Mouse (Mus musculus): ENCODE data around the gene Zfp28. TPM values are rescaled to one million over a fixed set of nuclear protein-coding genes. Genes with fewer than 3 reads are reported as not detected.

Gene Zfp28
- polyA plus RNA-seq, 1 experiment from 2014 or later = 15.3 TPM

DNA sequence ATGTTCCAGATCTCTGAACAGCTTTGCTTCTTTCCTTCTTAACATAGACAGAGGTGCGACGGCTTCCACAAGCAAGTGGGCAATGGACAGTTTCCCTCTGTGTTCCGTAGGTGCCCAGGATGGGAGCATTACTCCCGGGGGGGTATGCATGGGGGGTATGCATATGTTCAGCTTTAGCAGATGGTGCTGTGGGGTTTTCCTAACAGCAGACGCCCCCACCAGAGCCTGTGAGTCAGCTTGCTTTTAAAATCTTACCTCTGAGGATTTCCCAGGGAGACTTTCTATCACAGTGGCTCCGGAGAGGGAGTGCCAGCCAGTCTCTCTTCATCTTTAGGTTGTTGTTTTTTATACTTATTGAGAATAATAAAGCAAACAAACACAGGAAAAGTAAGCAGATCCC is 36.8 kb downstream of the Zfp28 start:
- no peak for ATAC-seq (ENCODE audit: low FRiP score)
- no peaks in the 10 kb centered on the region for H3K27me3 ChIP-seq (ENCODE audit: control insufficient read depth, insufficient read depth, low read length)
- H3K4me2 ChIP-seq (replicated peaks; ENCODE audit: low read depth, low read length) = no peak overlapping the region
- H3K36me3 ChIP-seq (ENCODE audit: control insufficient read depth, insufficient read depth, low read length) = no peaks in the 10 kb centered on the region
- no peak overlapping the region for H3K9ac ChIP-seq (ENCODE audit: low read depth, low read length)
- H3K9me3 ChIP-seq (ENCODE audit: control insufficient read depth, low read length) = no peaks in the 10 kb centered on the region
- H3K4me3 ChIP-seq (ENCODE audit: low read depth, low read length) = no peak overlapping the region
- DNase-seq (ENCODE audit: low spot score) = no peak
- H3K27ac ChIP-seq (ENCODE audit: low read depth, low read length) = no peak overlapping the region
- 79% methylated on average over 6 of the region's 6 CpGs for WGBS
- no peaks in the 10 kb centered on the region for H3K4me1 ChIP-seq (replicated peaks; ENCODE audit: control insufficient read depth, insufficient read depth, low read length)

DNA sequence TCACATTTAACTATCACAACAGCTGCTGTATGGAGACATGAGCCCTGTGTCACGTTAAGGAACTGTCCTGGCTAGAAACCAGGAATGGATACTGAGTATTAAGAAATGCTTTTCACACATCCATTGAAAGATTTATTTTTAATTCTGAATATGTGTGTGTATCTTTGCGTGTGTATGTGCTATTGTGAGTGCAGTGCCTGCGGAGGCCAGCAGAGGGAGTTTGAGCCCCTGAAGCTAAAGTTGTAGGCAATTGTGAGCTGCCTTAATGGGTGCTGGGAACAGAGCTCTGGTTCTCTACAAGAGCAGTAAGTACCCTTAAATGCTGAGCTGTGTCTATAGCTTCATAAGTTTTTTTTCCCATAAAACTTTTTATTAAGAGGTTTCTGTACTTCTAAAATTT is 46.3 kb downstream of the Zfp28 start:
- H3K4me1 ChIP-seq (replicated peaks; ENCODE audit: control insufficient read depth, insufficient read depth, low read length) = no peaks in the 10 kb centered on the region
- DNase-seq (ENCODE audit: low spot score) = no peak
- no peaks in the 10 kb centered on the region for H3K36me3 ChIP-seq (ENCODE audit: control insufficient read depth, insufficient read depth, low read length)
- H3K27ac ChIP-seq (ENCODE audit: low read depth, low read length) = no peak overlapping the region
- WGBS = 90% methylated on average over 3 of the region's 3 CpGs
- no peak for ATAC-seq (ENCODE audit: low FRiP score)
- H3K9me3 ChIP-seq (ENCODE audit: control insufficient read depth, low read length) = no peaks in the 10 kb centered on the region
- no peaks in the 10 kb centered on the region for H3K27me3 ChIP-seq (ENCODE audit: control insufficient read depth, insufficient read depth, low read length)
- no peak overlapping the region for H3K4me2 ChIP-seq (replicated peaks; ENCODE audit: low read depth, low read length)
- H3K4me3 ChIP-seq (ENCODE audit: low read depth, low read length) = no peak overlapping the region
- H3K9ac ChIP-seq (ENCODE audit: low read depth, low read length) = no peak overlapping the region

DNA sequence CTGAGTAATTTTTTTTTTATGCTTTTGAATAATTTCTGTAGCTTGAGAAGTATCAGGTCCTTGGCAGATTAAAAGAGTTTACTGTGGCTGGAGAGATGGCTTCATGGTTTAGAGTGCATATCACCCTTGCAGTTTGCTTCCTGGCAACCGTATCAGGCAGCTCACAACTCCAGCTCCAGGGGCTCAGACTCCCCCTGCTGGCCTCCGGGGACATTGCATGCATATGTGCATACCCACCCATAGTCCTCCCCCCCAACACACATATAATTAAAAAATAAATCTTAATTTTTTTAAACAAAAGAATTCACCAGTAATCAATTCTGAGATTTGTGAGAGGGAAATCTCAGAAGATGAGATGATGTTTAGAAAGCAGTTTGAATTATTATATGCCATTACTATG is 47.2 kb downstream of the Zfp28 start:
- Histone ChIP-seq H3K4me2 (replicated peaks; ENCODE audit: low read depth, low read length) (no peak overlapping the region), H3K27me3 (ENCODE audit: control insufficient read depth, insufficient read depth, low read length) (no peaks in the 10 kb centered on the region), H3K36me3 (ENCODE audit: control insufficient read depth, insufficient read depth, low read length) (no peaks in the 10 kb centered on the region), H3K4me1 (replicated peaks; ENCODE audit: control insufficient read depth, insufficient read depth, low read length) (no peaks in the 10 kb centered on the region; the same call in 1 of the 2 replicates), H3K9ac (ENCODE audit: low read depth, low read length) (no peak overlapping the region), H3K4me3 (ENCODE audit: low read depth, low read length) (no peak overlapping the region), H3K27ac (ENCODE audit: low read depth, low read length) (no peak overlapping the region), H3K9me3 (ENCODE audit: control insufficient read depth, low read length) (no peaks in the 10 kb centered on the region)
- no peak for ATAC-seq (ENCODE audit: low FRiP score)
- peak; percentile 58 for DNase-seq (ENCODE audit: low spot score)
- 48% methylated on average over 2 of the region's 2 CpGs for WGBS

DNA sequence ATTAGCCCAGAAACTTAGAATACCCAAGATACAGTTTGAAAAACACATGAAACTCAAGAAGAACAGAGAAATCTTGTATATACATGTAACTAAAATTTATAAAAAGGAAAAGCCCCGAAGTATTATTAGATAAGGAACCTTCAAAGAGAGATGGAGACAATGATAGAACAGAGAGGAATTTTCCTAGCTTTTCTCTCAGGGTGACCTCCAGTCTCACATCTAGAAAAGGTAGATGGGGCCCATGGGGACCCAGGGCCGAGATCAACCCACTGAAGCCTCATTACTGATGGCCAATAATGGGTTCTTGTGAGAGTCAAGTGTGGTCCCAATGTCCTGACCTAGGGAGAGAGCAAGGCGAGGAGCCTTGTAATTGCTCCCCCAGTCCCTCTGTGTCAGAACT is 55.3 kb downstream of the Zfp28 start, which contains the start of gene Olfr1344:
Gene Olfr1344, plus strand, starts transcription at position 301 of the 400 bp plus-strand sequence.
- H3K4me1 ChIP-seq (replicated peaks; ENCODE audit: control insufficient read depth, insufficient read depth, low read length) = no peaks in the 10 kb centered on the region; the same call in 1 of the 2 replicates
- H3K9me3 ChIP-seq (ENCODE audit: control insufficient read depth, low read length) = no peaks in the 10 kb centered on the region
- H3K9ac ChIP-seq (ENCODE audit: low read depth, low read length) = no peak within 1 kb of the TSS
- WGBS = 82% methylated on average over 3 of the region's 3 CpGs
- H3K36me3 ChIP-seq (ENCODE audit: control insufficient read depth, insufficient read depth, low read length) = no peaks in the 10 kb centered on the region
- ATAC-seq (ENCODE audit: low FRiP score) = no peak
- H3K27ac ChIP-seq (ENCODE audit: low read depth, low read length) = no peak within 1 kb of the TSS
- H3K4me3 ChIP-seq (ENCODE audit: low read depth, low read length) = no peak within 1 kb of the TSS
- no peak within 1 kb of the TSS for H3K4me2 ChIP-seq (replicated peaks; ENCODE audit: low read depth, low read length)
- no peak for DNase-seq (ENCODE audit: low spot score)
- no peaks in the 10 kb centered on the region for H3K27me3 ChIP-seq (ENCODE audit: control insufficient read depth, insufficient read depth, low read length)

DNA sequence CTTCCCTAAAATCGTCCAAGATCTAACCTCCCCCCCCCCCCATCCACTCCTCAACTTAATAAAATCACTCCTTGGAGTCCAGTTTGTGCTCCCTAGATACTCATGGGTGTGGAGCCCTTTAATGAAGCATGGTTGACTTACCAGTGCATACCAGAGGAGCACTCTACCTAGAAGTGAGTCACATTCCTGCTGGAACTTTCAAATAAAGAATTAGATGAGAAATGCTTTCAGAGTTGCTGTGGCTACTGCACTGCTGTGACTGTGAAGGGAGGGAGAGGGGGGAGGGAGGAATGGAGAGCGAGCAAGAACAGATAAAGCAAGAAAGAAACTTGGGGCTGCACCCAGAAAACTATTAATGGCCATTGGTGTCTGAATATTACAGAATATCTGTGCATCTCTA is 58.1 kb downstream of the Zfp28 start:
- Histone ChIP-seq H3K4me1 (replicated peaks; ENCODE audit: control insufficient read depth, insufficient read depth, low read length) (no peaks in the 10 kb centered on the region), H3K9me3 (ENCODE audit: control insufficient read depth, low read length) (no peaks in the 10 kb centered on the region), H3K36me3 (ENCODE audit: control insufficient read depth, insufficient read depth, low read length) (no peaks in the 10 kb centered on the region), H3K4me2 (replicated peaks; ENCODE audit: low read depth, low read length) (no peak overlapping the region), H3K4me3 (ENCODE audit: low read depth, low read length) (no peak overlapping the region), H3K27ac (ENCODE audit: low read depth, low read length) (no peak overlapping the region), H3K27me3 (ENCODE audit: control insufficient read depth, insufficient read depth, low read length) (no peaks in the 10 kb centered on the region), H3K9ac (ENCODE audit: low read depth, low read length) (no peak overlapping the region)
- DNase-seq (ENCODE audit: low spot score) (no peak), ATAC-seq (ENCODE audit: low FRiP score) (no peak)
- 59% methylated on average over 2 of the region's 2 CpGs for WGBS

Other genes with a start within 250 kb of the Zfp28 start
- 11.3 and 13.0 TPM in 2 replicates for gene Zfp787, start 227.3 kb upstream of the Zfp28 start, polyA plus RNA-seq (2014; fragmentation: Nextera tagmentation; extraction: Ambion mirVana)
- gene Zfp444, start 211.1 kb upstream of the Zfp28 start, polyA plus RNA-seq (2014; fragmentation: Nextera tagmentation; extraction: Ambion mirVana) = 67.9 and 73.1 TPM in 2 replicates
- gene Galp, start 186.2 kb upstream of the Zfp28 start, polyA plus RNA-seq (2014; fragmentation: Nextera tagmentation; extraction: Ambion mirVana) = not detected in 2 replicates
- not detected in 2 replicates for gene Zscan5b, start 161.0 kb upstream of the Zfp28 start, polyA plus RNA-seq (2014; fragmentation: Nextera tagmentation; extraction: Ambion mirVana)
- gene Epp13, start 130.6 kb upstream of the Zfp28 start, polyA plus RNA-seq (2014; fragmentation: Nextera tagmentation; extraction: Ambion mirVana) = not detected in 2 replicates
- gene Zfp667, start 96.7 kb upstream of the Zfp28 start, polyA plus RNA-seq (2014; fragmentation: Nextera tagmentation; extraction: Ambion mirVana) = 15.1 and 16.5 TPM in 2 replicates
- 8.5 and 10.3 TPM in 2 replicates for gene Zfp583, start 52.0 kb upstream of the Zfp28 start, polyA plus RNA-seq (2014; fragmentation: Nextera tagmentation; extraction: Ambion mirVana)
- gene Gm3854, start 39.5 kb upstream of the Zfp28 start, polyA plus RNA-seq (2014; fragmentation: Nextera tagmentation; extraction: Ambion mirVana) = 2.5 and 3.7 TPM in 2 replicates
- gene Zfp78, start 20.0 kb upstream of the Zfp28 start, polyA plus RNA-seq (2014; fragmentation: Nextera tagmentation; extraction: Ambion mirVana) = 3.4 and 3.5 TPM in 2 replicates
- gene Smim17, start 15.4 kb downstream of the Zfp28 start, polyA plus RNA-seq (2014; fragmentation: Nextera tagmentation; extraction: Ambion mirVana) = 0.76 and 0.78 TPM in 2 replicates
- gene Gm20715, start 27.0 kb downstream of the Zfp28 start, polyA plus RNA-seq (2014; fragmentation: Nextera tagmentation; extraction: Ambion mirVana) = not detected in 2 replicates
- not detected in 2 replicates for gene Olfr1344, start 55.4 kb downstream of the Zfp28 start, polyA plus RNA-seq (2014; fragmentation: Nextera tagmentation; extraction: Ambion mirVana)
- gene Olfr1336, start 72.9 kb downstream of the Zfp28 start, polyA plus RNA-seq (2014; fragmentation: Nextera tagmentation; extraction: Ambion mirVana) = 0.03 TPM in 1 of 2 replicates, not detected in the other
- not detected in 2 replicates for gene Olfr1346, start 83.8 kb downstream of the Zfp28 start, polyA plus RNA-seq (2014; fragmentation: Nextera tagmentation; extraction: Ambion mirVana)
- not detected in 2 replicates for gene Olfr5, start 103.6 kb downstream of the Zfp28 start, polyA plus RNA-seq (2014; fragmentation: Nextera tagmentation; extraction: Ambion mirVana)
- gene Olfr1347, start 116.5 kb downstream of the Zfp28 start, polyA plus RNA-seq (2014; fragmentation: Nextera tagmentation; extraction: Ambion mirVana) = not detected in 2 replicates
- not detected in 2 replicates for gene Olfr1348, start 125.5 kb downstream of the Zfp28 start, polyA plus RNA-seq (2014; fragmentation: Nextera tagmentation; extraction: Ambion mirVana)
- not detected in 2 replicates for gene Olfr1349, start 139.7 kb downstream of the Zfp28 start, polyA plus RNA-seq (2014; fragmentation: Nextera tagmentation; extraction: Ambion mirVana)
- gene Olfr1350, start 181.5 kb downstream of the Zfp28 start, polyA plus RNA-seq (2014; fragmentation: Nextera tagmentation; extraction: Ambion mirVana) = not detected in 2 replicates

All from hindbrain, embryonic 11.5 days (tissue).